Mouse (Mus musculus) frontal cortex, adult 2 months (tissue): ENCODE data around the gene Relb. TPM values are rescaled to one million over a fixed set of nuclear protein-coding genes. Genes with fewer than 3 reads are reported as not detected.

ENCODE experiments used
- DNase-seq, 2 experiments: peaks; one replicate each; pipeline ENCODE4 v3.0.0; 2022; ENCODE audit warnings: low spot score in 1 of 2; ENCODE audit errors: extremely low spot score in 1 of 2
- polyA plus RNA-seq: library from polyadenylated mRNA; depleted of rRNA; stranded (reverse); fragments of >200 nt; gene quantifications from 2 replicates; pipeline ENCODE4 v1.2.3, GENCODE M21; 2012

The Relb gene
- polyA plus RNA-seq, 1 experiment = 6.5 TPM

DNA sequence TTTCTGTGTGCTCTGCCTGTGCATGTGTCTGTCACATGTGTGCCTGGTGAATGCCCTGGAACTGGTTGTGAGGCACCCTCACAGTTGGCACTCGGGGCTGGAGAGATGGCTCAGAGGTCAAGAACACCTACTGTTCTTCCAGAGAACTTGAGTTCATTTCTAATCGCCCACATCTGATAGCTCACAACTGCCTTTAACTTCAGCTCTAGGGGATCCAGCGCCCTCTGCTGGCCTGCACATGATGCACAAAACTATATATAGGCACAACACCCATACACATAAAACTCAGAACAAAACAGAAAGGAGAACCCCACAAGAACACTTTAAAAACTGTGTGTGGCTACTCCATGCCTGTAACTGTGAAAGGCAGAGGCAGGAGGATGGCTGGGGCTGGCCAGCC, 40.0 kb downstream of the Relb start:
- peak in 1 of 2 experiments; percentile 66 for DNase-seq

DNA sequence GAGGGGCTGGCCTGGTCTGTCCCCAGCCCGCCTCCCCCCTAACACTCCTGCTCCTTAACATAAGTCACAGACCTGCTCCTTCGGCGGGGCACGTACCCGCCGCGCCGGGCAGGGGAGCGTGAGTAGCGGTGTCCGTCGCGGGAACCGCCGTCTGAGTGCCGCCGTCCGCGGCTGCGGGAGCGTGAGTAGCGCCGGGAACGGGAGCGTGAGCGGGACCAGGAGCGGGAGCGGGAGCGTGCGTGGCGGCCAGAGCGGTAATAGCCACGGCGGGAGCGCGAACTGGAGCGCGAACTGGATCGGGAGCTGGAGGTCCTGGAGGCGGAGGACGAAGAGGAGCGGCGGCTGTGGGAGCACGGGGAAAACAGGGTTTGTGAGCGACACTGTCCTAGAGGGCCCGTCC, 43.0 kb downstream of the Relb start:
- DNase-seq = no peak

DNA sequence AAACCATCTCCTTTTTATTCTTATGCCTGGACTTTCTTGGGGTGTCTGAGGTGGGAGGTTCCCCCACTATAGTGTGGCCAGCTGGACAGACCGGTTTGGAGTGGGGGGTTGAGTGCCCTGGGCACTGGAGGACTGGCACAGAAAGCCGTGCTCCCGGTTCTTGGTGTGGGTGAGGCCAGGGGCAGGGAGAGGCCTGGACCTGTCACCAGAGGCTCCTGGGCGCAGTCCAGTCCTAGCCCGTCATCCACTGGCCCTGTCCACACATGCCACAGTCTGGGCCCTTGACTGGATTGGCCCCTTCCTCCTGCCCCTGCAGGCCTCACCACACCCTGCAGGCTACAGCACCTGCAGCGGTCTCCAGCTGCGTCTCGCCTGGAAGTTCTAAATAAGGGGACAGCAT, 48.6 kb downstream of the Relb start:
- no peak for DNase-seq

DNA sequence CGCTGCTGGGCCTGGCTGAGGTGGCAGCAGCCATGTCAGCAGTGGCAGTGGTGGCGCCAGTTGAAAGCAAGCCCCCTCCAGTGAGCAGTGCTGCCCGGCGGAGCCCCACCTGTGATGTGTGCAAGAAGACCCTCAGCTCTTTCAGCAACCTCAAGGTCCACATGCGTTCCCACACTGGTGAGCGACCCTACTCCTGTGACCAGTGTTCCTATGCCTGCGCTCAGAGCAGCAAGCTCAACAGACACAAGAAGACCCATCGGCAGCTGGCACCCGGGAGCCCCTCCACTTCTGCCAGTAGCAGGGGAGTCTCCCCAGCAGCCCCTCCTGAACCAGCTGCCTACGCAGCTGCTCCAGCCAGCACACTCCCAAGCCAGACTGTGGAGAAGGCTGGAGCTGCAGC, 49.5 kb downstream of the Relb start:
- no peak for DNase-seq

DNA sequence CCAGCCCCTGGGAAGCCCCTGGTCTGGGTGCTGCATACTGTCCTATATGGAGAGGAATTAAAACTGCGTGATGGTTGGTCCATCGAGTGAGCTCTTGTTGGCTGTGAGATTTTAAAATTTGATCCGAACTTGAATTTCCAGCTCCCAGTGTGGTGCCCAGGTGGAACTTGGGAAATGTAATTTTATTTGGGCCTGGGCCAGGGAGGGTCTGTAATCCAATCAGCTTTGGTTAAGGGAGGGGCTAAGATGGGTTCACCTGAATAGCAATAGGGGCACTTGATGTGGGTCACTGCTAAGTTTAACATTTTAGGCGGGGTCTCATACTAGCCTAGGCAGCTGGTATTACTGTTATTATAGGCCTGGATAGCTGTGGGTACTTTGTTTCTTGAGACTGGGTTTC, 50.8 kb downstream of the Relb start:
- no peak for DNase-seq

DNA sequence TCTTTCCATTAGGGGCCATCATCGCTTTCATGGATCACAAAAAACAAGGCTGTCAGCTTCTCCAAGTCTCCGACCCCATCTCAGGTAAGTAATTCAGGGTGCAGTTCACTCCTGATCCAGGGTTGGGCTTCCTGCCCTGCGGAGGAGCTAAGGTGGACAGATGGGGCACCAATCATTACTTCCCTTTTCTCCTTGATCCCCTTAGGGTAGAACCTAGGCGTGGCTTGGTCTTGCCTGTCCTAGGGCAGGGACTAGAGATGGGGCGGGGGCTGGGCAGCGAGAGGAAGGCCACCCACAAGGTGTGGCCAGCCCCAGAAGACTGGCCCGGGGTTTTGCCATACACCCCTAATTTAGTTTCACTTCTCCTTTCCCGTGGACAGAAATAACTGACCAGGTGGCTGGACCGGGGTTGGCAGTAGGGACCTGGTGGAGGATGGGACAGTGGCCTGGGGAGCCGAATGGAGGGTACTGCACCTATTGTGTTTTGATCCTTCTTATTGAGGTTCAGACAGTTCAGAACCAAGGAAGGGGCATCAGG, 51.3 kb downstream of the Relb start:
- no peak for DNase-seq

DNA sequence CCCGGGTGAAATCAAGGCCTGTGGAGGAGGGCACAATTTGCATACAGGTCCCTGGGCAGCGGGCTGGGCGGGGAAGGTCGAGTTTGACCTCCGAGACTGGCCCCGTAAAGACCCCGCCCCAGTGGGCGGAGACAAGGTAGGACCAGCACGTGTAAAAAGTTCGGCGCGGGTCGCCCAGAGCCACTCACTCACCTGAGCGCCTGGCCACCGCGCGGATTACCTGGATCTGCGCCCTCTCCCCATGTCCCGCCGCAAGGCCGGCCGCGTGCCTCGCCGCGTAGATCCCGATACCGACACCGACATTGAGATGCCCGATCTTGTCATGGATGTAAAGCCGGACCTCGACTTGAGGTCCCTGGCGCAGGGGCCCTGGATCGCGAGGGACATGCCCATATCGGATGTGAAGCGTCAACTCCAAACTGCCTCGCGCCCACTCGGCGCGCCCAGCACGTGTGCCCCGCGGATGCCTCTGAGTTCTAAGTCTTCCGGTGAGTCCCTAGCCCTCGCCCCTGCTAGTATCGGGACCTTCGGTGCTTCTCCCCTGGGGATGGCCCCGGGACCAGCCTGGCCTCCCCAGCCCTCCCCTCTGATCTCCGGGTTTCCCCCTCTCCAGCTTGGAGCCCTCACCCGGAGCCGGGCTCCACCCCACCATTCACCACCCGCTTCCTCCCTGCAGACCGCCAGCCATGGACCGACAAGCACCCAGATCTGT, 51.9 kb downstream of the Relb start, which contains the start of the genes Zfp296 and Gemin7:
Zfp296 (plus strand) TSS at position 147 of the 712 bp plus-strand sequence.
Gemin7 (minus strand) TSS at position 455 of the 712 bp plus-strand sequence.
- no peak for DNase-seq

DNA sequence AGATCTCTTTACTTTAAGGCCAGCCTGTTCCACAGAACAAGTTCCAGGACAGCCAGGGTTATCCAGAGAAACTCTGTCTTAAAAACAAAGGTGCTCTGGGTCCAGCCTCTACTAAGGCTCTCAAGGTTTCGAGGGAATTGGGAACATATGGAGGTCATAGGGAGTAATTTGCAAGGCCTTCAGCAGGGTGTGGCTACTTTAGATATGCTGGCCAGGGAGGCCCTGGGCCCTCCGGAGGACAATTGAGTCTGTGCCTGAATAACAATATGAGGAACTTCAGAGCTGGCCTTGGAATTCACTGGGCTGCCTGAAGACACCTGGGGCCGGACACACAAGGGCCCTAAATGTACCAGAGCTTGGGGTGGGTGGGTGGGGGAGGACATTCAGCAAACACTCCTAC, 53.7 kb downstream of the Relb start:
- DNase-seq = no peak

DNA sequence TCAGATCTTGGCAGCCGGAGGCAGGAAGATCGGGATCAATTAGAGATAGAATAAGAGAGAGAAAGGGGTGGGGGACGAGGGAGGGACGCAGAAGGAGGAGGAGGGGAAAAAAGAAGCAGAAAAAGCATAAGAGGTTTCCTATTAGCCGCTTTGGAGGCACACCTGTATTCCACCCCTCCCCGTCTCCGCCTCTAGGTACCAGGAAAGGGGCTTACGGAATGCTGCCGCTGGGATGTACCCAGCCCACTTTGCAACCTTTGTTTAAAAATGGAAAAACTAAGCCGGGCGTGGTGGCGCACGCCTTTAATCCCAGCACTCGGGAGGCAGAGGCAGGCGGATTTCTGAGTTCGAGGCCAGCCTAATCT, 55.5 kb downstream of the Relb start:
- no peak for DNase-seq

DNA sequence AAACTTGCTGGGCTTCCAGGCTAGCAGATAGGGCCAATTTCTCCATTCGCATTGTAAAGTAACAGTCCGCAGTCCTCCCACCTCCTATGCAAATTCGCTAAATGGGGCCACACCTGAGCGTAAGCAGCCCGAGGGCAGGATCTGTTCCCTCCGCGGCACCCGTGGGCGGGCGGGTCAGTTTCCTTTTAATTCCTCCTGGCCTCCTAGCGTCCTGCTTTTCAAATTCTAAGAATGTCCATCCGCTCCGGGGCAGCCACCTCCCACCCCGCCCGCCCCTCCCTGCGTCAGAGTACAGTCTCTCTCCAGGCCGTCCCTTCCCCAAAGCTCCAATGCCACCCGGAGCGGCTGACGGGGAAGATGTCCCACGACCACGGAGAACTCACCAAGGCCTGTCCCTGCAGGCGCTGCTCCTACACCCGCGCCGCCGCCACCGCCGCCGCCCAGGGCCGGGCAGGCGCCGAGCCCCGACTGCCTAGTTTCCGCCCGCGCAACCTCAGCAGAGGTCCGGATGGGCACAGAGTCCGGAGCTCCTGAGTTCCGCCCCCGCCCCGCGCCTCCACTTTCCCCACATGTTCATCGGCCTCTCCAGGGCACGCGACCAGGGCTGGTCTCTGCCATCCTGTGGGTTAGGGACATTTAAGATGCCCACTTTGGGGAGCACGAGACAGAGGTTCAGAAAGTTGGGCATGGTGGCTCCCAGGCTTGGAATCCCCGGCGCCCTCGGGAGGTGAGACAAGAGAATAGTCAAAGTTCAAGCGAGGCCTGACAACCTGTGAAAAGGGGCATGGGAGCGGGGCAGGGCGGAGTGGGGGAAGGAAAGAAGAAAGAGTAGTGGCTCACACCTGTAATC, 56.1 kb downstream of the Relb start:
- DNase-seq = peak in 1 of 2 experiments; percentile 69

DNA sequence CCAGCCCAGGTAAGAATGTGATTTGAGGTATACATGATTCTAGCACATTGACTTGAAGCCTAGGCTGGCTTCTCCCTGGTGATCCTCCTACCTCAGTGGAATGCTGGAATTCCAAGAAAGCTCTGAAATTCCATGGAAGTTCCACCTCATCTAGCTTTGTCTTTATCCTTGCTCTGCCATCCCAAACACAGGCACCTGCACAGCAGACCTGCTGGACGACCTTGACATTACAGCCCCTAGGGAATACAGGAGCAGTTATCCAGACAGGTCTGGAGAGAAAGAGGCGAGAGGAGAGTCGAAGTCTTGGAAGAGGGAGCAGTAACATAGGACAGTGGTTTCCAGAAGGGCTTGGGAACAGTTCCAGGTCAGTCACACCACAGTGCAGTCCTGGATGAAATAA, 59.6 kb downstream of the Relb start:
- DNase-seq = no peak

DNA sequence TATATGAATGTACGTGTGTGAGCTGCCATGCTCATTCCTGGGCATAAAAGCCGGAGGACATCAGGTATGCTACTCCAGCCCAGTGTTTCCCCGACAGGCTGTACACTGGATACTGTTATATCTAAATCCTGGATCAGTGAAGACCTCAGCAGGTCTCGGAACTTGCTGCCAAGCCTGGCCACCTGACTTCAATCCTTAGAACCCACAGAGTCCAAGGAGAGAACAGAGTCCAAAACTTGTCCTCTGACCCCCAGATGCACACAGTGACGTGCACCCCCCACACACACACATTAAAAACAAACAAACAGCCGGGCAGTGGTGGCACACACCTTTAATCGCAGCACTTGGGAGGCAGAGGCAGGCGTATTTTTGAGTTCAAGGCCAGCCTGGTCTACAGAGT, 61.8 kb downstream of the Relb start:
- DNase-seq = no peak

DNA sequence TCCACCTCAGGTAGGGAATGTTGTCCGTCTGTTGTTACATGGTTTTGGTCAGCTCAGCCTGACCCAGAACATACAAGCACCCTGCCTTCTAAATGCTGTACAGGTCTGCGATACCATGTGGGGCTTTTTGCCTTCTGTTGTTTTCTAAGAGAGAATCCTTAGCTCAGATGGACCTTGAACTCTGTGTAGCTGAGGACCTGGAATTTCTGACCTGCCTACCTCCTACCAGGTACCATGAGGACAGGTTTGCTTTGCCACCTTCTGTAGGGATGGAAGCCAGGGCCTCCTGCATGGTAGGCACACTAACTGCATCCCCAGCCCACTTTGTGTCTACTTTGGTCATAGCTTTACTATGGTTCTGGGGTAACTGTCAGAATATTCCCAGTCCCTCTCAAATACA, 63.4 kb downstream of the Relb start:
- no peak for DNase-seq

DNA sequence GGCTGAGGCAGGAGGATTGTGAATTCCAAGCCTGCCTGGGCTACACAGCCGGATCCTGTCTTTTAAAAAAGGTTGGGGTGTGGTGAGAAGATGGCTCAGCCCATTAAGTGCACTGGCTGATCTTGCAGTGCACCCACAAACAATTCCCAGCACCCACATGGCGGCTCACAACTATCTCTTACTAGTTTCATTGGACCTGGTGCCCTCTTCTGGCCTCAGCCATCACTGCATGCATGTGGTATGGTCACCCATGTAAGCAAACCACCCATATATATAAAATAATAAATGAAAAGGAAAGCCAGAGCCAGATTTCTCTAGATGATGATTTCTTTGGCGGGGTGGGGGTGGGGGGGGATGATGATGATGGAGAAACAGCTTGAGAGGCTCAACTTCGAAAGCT, 64.8 kb downstream of the Relb start:
- DNase-seq = no peak

DNA sequence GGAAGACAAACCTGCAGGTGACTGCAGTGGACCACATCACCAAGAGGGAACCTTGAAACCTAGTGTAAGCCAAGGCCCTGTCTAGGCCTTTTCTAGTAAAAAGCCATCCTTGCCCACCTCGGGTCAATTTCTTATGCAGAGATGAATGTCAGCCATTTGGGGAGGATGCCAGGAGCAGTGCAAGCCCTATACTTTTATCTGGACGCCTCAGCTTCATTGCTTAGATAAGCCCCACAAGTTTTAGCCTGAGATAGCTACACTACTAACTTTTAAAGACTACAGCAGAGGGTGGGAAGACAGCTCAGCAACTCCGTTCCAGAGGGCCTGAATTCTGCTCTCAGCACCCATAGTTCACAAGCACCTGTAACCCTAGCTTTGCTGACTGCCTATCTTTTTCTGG, 65.4 kb downstream of the Relb start:
- DNase-seq = no peak

DNA sequence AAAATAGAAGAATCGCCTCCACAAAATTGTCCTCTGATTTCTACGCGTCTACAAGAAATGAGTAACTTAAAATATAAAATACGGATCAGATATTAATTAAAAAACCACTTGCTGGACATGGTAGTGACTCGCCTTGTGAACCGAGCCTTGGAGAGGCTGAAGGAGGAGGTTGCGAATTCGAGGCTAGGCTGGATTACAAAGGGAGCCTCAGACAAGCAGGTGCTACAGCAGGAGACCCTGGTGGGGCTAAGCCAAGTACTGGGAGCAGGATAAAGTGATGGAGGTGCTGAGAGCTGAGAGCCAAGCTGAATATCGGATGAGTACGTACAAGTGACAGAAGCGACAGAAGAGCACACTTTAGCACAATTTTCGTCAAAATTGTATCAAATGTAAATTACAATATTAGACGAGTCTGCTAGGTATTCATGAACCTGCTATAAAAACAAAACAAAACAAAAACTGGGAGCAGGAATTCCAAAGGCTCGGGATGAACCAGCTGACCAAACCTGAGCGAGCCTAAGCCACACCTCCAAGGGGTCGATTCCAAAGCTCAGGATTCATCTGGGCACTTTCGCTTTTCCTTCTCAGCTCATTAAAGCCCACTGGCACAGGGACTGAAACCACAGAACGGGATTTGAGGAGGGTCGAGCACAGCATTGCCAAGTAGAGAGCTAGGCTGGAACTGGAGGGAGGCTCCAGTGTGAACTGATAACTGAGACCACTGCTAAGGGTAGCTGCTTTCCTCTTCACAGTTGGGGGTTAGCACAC, 66.4 kb downstream of the Relb start, which contains the start of gene Ppp1r37:
Ppp1r37 (minus strand) TSS at position 434 of the 768 bp plus-strand sequence.
- DNase-seq = no peak

DNA sequence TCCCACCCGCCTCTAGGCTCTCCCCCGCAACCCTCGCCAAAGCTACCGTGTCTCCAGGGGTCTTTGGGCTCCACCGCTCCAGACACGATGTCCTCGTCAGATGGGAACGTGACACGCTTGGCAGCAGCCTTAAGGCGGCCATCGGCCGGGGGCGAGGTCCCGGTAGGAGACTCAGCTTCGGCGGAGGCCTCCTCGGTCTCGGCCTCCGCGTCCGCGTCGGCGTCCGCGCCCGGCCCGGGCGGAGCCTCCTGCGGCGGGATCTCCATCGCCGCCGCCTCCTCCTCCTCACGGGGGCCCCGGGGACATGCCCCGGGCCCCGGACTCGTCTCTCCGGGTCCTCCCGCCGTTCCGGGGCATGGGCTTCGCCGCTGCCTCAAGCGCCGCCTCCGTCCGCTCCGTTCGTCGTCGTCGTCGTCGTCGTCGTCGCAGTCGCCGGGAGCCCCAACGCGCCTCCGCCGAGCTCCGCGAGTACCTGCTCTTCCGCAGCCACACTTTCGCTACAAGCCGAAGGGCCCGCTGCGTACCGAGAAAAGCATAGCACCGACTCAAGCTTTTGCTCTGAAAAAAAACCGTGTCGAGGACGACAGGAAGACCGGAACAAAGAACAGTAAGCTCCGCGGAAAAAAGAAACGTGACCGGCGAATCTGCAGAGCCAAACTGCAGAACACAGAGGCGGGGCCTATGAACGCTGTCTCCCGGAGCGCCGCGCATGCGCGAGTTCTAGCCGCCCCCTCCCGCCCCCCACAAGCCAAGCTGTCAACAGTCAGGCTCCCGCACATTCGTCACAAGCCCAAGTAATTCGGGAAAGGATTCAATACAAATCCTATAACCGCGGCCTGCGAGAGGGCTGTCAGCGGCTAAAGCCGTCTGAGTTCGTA, 67.2 kb downstream of the Relb start:
- DNase-seq = peak; percentile 70 to 91

DNA sequence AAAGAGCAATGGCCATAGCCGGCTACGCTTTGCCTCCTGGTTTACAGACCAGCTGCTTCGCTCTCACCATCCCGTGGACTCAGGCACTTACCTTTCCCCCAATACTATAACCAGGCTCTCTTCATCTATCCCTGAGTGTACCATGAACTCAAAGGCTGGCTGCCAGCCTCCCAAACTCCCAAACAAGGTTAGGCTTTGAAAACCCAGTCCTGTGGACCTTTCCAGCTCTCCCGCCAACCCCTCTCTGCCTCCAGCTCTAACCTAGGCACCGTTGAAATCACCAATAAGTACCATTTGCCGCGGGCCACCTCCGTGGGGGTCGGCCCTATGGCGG, 67.8 kb downstream of the Relb start:
- no peak for DNase-seq

DNA sequence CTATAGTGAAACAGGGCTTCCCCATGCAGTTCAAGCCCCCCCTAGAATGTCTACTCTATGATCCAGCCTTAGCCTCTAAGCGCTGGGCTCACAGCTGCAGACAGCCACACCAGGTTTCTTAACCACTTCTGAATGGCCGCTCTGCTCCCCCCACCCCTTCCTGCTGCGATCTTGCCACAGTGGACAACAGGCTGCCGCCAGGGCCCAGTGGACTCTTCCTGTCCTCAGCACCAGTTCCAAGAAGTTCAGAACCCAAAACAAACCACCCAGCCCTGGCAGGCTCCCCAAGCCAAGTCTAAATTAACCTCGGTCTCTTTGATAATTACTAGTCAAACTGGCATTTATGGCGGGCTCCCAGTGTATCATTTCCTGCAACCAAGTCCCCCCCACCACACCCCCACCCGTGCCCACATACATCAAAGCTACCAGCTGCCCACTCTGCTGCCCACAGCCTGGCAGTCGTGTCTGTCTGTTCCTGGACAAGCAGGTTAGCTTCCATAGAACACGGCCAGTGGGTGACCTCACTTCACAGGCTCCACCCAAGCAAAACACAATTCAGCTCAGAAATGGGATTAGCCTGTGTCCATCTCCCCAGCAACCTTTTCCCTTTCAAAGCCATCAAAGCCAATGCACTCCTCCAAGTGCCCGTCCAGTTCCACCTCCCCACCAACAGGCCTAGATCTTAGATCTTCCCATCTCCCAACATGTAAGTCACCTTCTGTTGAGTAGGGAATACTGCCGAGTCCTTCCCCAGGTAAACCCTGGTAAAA, 68.6 kb downstream of the Relb start:
- no peak for DNase-seq
